Mouse (Mus musculus) lung, postnatal 0 days (tissue): ENCODE measurements around the gene Igf2bp3. TPM values are rescaled to one million over a fixed set of nuclear protein-coding genes. Genes with fewer than 3 reads are reported as not detected.

Experiments used
- ATAC-seq: fragments of 200-750 bp; cut with Nextera tagmentation; 2 replicates; pipeline ENCODE4 v1.8.0; 2017; ENCODE audit warnings: moderate library complexity
- DNase-seq: peaks from one replicate; pipeline ENCODE4 v3.0.0-alpha.2; 2016; ENCODE audit warnings: low spot score
- H3K27ac ChIP-seq: fragments of 300-500 bp; sonication (generic); 2 replicates; pipeline ENCODE4 v1.5.1; 2014; ENCODE audit warnings: antibody characterized with exemption, mild to moderate bottlenecking, low read length, mixed read lengths
- H3K27me3 ChIP-seq: fragments of 300-500 bp; sonication (generic); replicated peaks from 2 replicates; pipeline ENCODE4 v1.6.1; 2014; ENCODE audit warnings: low read length, mixed read lengths; ENCODE audit not compliant: insufficient read depth
- H3K36me3 ChIP-seq: fragments of 300-500 bp; sonication (generic); 2 replicates; pipeline ENCODE4 v1.6.1; 2014; ENCODE audit warnings: low read length, mixed read lengths; ENCODE audit not compliant: insufficient read depth
- H3K4me1 ChIP-seq: fragments of 300-500 bp; sonication (generic); 2 replicates; pipeline ENCODE4 v1.6.1; 2014; ENCODE audit warnings: antibody characterized with exemption, low read depth, low read length, mixed read lengths; ENCODE audit not compliant: insufficient read depth
- H3K4me2 ChIP-seq: fragments of 300-500 bp; sonication (generic); replicated peaks from 2 replicates; pipeline ENCODE4 v1.6.1; 2014; ENCODE audit warnings: low read depth, mild to moderate bottlenecking, low read length, moderate library complexity, mixed read lengths
- H3K4me3 ChIP-seq: fragments of 300-500 bp; sonication (generic); 2 replicates; pipeline ENCODE4 v1.5.1; 2014; ENCODE audit warnings: low read depth, low read length
- H3K9ac ChIP-seq: fragments of 300-500 bp; sonication (generic); replicated peaks from 2 replicates; pipeline ENCODE4 v1.6.1; 2014; ENCODE audit warnings: low read depth, mild to moderate bottlenecking
- H3K9me3 ChIP-seq: fragments of 300-500 bp; sonication (generic); 2 replicates; pipeline ENCODE4 v1.6.1; 2016; ENCODE audit warnings: low read length, mixed read lengths
- CTCF ChIP-seq: IDR thresholded peaks from 2 replicates; pipeline ENCODE4 v1.5.1; 2016; ENCODE audit warnings: antibody characterized with exemption, mild to moderate bottlenecking
- EP300 ChIP-seq: IDR thresholded peaks from 2 replicates; pipeline ENCODE4 v1.6.1; 2016; ENCODE audit warnings: antibody characterized with exemption, mild to moderate bottlenecking, control low read depth
- WGBS: fragments of 180-500 bp; shearing (Covaris S2); extraction: QIAGEN DNeasy Blood & Tissue Kit; methylation state at CpG from one replicate; pipeline ENCODE4 v1.1.7; 2014; 5-methylcytosine and 5-hydroxymethylcytosine counted together
- polyA plus RNA-seq: library from polyadenylated mRNA; unstranded; fragments of >200 nt; fragmentation: Nextera tagmentation; extraction: Ambion mirVana; gene quantifications from 2 replicates; pipeline ENCODE4 v1.2.1, GENCODE M21; 2015

The Igf2bp3 gene
- polyA plus RNA-seq, 1 experiment from 2014 or later, result 23.7 TPM

DNA sequence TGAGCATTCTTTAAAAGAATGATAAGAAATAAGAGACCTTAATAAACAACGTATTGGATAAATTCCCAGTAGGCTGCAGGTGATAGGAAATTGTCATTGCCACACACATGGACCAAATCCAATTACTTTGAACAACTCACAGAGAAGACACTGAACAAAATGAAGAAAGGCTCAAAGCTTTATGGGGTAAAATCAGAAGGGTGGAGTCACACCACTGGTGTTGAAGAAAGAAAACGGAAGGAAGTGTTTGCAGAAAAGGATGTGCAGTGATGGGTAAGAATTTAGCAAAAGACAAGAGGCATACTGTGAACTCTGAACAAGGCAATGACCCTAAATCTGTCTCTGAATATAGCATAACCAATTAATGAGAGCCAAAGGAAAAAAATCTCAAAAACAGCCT, 54.8 kb downstream of the Igf2bp3 start:
- Histone ChIP-seq H3K4me2 (no peak overlapping the region), H3K4me1 (no peaks in the 10 kb centered on the region), H3K27me3 (no peaks in the 10 kb centered on the region), H3K9ac (no peak overlapping the region), H3K4me3 (no peak overlapping the region), H3K27ac (no peak overlapping the region), H3K36me3 (no peaks in the 10 kb centered on the region), H3K9me3 (no peaks in the 10 kb centered on the region)
- no peak for ATAC-seq
- no peak for DNase-seq
- WGBS, result 39% methylated on average over 2 of the region's 2 CpGs
- no peak for TF ChIP-seq CTCF
- TF ChIP-seq EP300, result no peak

GRCm38 (mm10) chr6:49156826-49157175, 58.0 kb downstream of the Igf2bp3 start:
- Histone ChIP-seq H3K4me2 (no peak overlapping the region), H3K9me3 (no peaks in the 10 kb centered on the region), H3K4me1 (no peaks in the 10 kb centered on the region), H3K4me3 (no peak overlapping the region), H3K27ac (no peak overlapping the region), H3K27me3 (no peaks in the 10 kb centered on the region), H3K9ac (no peak overlapping the region), H3K36me3 (no peaks in the 10 kb centered on the region)
- DNase-seq (no peak), ATAC-seq (no peak)
- TF ChIP-seq CTCF, result no peak
- no peak for TF ChIP-seq EP300
- 66% methylated on average over 3 of the region's 3 CpGs for WGBS

GRCm38 (mm10) chr6:49156170-49156825, 58.5 kb downstream of the Igf2bp3 start:
- H3K4me1 ChIP-seq, result no peaks in the 10 kb centered on the region
- H3K9me3 ChIP-seq, result no peaks in the 10 kb centered on the region
- no peak overlapping the region for H3K27ac ChIP-seq
- DNase-seq (no peak), ATAC-seq (no peak)
- no peak overlapping the region for H3K4me2 ChIP-seq
- WGBS, result 84% methylated on average over 5 of the region's 5 CpGs
- no peak overlapping the region for H3K9ac ChIP-seq
- H3K4me3 ChIP-seq, result no peak overlapping the region
- H3K27me3 ChIP-seq, result no peaks in the 10 kb centered on the region
- TF ChIP-seq EP300 (no peak), CTCF (no peak)
- no peaks in the 10 kb centered on the region for H3K36me3 ChIP-seq

GRCm38 (mm10) chr6:49151465-49151864, 63.3 kb downstream of the Igf2bp3 start:
- no peak overlapping the region for H3K4me2 ChIP-seq
- H3K9ac ChIP-seq, result no peak overlapping the region
- H3K4me1 ChIP-seq, result peaks cover 6% of the 10 kb centered on the region; the same call in 1 of the 2 replicates
- 82% methylated on average over 4 of the region's 4 CpGs for WGBS
- H3K27me3 ChIP-seq, result no peaks in the 10 kb centered on the region
- no peak overlapping the region for H3K4me3 ChIP-seq
- no peaks in the 10 kb centered on the region for H3K9me3 ChIP-seq
- TF ChIP-seq CTCF (no peak), EP300 (no peak)
- DNase-seq, result no peak
- peak overlapping the region; percentile 47; the same call in 1 of the 2 replicates for H3K27ac ChIP-seq
- no peaks in the 10 kb centered on the region for H3K36me3 ChIP-seq
- peak; percentile 31; the same call in 1 of the 2 replicates for ATAC-seq

DNA sequence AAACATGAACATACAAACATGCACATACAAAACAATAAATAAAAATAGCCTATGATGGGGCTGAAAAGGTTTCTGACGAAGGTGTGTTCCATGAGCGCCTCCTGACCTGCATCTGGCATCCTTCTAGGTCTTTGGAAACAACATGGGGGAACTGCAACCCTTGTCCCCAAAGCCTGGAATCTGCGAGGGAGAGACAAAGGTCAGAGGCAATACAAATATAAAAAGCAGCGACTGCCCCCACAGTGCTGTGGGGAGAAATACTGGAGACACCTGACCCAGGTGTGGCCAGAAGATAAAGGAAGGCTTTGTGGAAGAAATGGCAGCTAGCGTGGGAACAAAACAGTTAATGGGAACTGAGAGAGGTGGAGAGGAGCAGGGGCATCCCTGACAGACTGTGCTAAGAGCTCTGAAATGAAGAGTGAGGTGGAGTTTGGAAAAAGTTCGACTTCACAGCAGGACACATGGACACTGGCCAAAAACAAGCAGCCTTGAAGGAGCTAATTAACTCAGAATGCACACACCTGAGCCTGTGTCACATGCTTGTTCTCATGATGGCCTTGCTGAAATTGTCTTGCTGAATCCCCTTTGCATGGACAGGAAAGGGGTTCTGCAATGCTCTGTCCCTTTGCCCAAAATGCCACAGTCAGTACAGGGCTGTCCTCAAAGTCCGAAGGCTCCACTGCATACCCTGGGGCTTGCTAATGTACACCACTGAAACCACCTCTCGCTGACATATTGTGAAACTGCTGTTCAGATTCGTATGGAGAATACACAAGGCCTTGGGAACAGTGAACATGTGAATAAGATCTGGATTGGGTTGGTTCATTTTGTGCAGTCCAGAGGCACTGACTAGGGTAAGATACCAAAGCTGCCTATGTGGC, 64.2 kb downstream of the Igf2bp3 start:
- TF ChIP-seq CTCF (no peak), EP300 (no peak)
- H3K4me2 ChIP-seq, result no peak overlapping the region
- H3K36me3 ChIP-seq, result no peaks in the 10 kb centered on the region
- WGBS, result 70% methylated on average over 9 of the region's 9 CpGs
- peaks cover 6% of the 10 kb centered on the region; the same call in 1 of the 2 replicates for H3K4me1 ChIP-seq
- no peaks in the 10 kb centered on the region for H3K9me3 ChIP-seq
- H3K27me3 ChIP-seq, result no peaks in the 10 kb centered on the region
- H3K4me3 ChIP-seq, result no peak overlapping the region
- peak overlapping the region; percentile 47 for H3K27ac ChIP-seq
- no peak overlapping the region for H3K9ac ChIP-seq
- 0 out of 2 replicates have a peak, but pooled peaks have one; percentile 16 for ATAC-seq
- no peak for DNase-seq

DNA sequence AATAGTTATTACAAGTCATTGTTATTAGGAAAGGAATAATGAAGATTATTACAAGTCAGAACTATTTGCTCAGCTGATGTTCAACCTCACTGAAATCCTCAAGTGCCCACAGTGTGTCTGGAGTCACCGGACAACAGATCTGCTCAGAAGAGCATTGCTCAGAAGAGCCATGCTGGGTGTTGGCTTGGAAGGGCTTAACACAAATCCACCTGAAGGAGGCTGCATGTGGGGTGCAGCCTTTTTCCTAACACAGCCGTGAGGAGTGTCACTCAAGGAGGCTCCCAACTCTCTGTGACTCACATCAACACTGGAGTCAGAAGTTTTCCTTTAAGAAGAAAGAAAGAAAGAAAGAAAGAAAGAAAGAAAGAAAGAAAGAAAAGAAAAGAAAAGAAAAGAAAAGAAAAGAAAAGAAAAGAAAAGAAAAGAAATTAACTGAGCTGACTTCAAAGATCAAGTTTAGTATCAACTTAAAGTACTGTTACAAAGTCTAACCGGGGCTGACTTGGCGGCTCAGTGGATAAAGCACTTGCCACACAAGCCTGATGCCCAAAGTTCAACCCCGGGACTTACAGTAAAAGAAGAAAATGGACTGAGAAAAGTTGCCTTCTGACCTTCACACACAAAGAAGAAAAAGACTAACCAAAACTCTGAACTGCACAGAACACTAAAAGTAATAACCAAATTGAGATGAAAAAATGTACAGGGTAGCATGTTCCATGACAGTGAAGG, 65.4 kb downstream of the Igf2bp3 start:
- no peaks in the 10 kb centered on the region for H3K27me3 ChIP-seq
- ATAC-seq (0 out of 2 replicates have a peak, but pooled peaks have one; percentile 25), DNase-seq (no peak)
- no peak overlapping the region for H3K4me2 ChIP-seq
- H3K4me3 ChIP-seq, result no peak overlapping the region
- H3K36me3 ChIP-seq, result no peaks in the 10 kb centered on the region
- H3K4me1 ChIP-seq, result peaks cover 6% of the 10 kb centered on the region; the same call in 1 of the 2 replicates
- H3K9me3 ChIP-seq, result no peaks in the 10 kb centered on the region
- WGBS, result 61% methylated on average over 5 of the region's 5 CpGs
- 0 out of 2 replicates have a peak overlapping the region, but pooled peaks have one; percentile 1 for H3K27ac ChIP-seq
- TF ChIP-seq CTCF (no peak), EP300 (no peak)
- no peak overlapping the region for H3K9ac ChIP-seq
